Mouse (Mus musculus) Patski (cell line): ENCODE data around the gene Dynlrb1. TPM values are rescaled to one million over a fixed set of nuclear protein-coding genes. Genes with fewer than 3 reads are reported as not detected.

ENCODE experiments used
- ATAC-seq: fragments of 100-300 bp; one replicate; pipeline ENCODE4 v1.8.0; 2021
- CTCF ChIA-PET: fragments of 350-600 bp; sonication (Branson Sonifier 250); formaldehyde crosslinking; loops from one replicate; lab custom pipeline; 2022; ENCODE audit warnings: inconsistent platforms; lab: Charles Lee
- POLR2A ChIA-PET: fragments of 350-600 bp; sonication (Branson Sonifier 250); formaldehyde crosslinking; loops from one replicate; lab custom pipeline; 2022; ENCODE audit warnings: antibody characterized with exemption, inconsistent platforms; lab: Charles Lee
- DNase-seq: peaks from one replicate; pipeline ENCODE4 v3.0.0-alpha.2; 2011; ENCODE audit warnings: low read depth, low spot score
- H3K27me3 ChIP-seq: fragments of 371-371 bp; one replicate; pipeline ENCODE4 v1.5.1; 2021
- CTCF ChIP-seq: fragments of 100-300 bp; IDR thresholded peaks from one replicate; pipeline ENCODE4 v1.5.1; 2021
- in situ Hi-C: fragments of 300-500 bp; cut with MboI; formaldehyde crosslinking; loops from 3 replicates; pipeline ENCODE4 v1.11.1; 2018; ENCODE audit warnings: low pct_unique_long_range_greater_than_20kb, mixed read lengths
- polyA plus RNA-seq: library from polyadenylated mRNA; unstranded; gene quantifications from one replicate; pipeline ENCODE4 v1.2.3, GENCODE M21; 2021

Dynlrb1 gene
- polyA plus RNA-seq, 1 experiment from 2014 or later: 316 TPM

- ChIA-PET CTCF (interaction anchor here (1.0 to 1.8 kb wide), 3 partner anchors 11 to 26 kb away, joined by 3 to 4 read pairs (median 3); no protein-coding TSS in a partner anchor), POLR2A (no interaction called here)
- peak; percentile 49 for TF ChIP-seq CTCF
Observed at GRCm38 (mm10) chr2:155248718-155249117, 12.4 kb downstream of the Dynlrb1 start.

GRCm38 (mm10) chr2:155249588-155249987, 13.3 kb downstream of the Dynlrb1 start:
- in situ Hi-C loops: no loop called here
- CTCF ChIA-PET: interaction anchor here (0.7 to 1.0 kb wide), 2 partner anchors 12 to 15 kb away, joined by 3 read pairs; no protein-coding TSS in a partner anchor
- ATAC-seq: no peak
- no peaks in the 10 kb centered on the region for H3K27me3 ChIP-seq
- POLR2A ChIA-PET: interaction anchor here (0.6 kb wide), 1 partner anchor 51 kb away, joined by 5 read pairs; no protein-coding TSS in a partner anchor
- no peak for TF ChIP-seq CTCF
- no peak for DNase-seq

More at GRCm38 (mm10) chr2:155248718-155249117, 12.4 kb downstream of the Dynlrb1 start:
- no peaks in the 10 kb centered on the region for H3K27me3 ChIP-seq
- DNase-seq (no peak), ATAC-seq (no peak)
- in situ Hi-C loops: no loop called here

DNA sequence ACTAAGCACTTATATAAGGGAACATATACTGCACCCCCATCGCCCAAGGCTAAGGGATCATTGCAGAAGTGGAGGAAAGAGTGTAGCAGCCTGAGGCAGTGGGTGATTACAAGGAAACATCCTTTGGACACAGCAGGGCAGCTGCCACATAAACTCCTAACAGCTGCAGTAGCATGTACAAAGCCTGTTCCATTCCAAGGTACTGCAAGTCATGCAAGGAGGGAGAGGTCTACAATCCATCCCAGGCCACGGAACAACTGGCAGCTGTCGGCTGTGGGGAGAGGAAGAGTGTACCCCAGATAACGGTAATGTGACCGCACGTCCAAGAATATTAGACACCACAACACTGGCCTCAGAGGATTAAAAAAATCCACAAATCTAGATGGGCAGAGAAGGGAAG, 29.2 kb downstream of the Dynlrb1 start:
- in situ Hi-C loops: no loop called here
- DNase-seq (no peak), ATAC-seq (no peak)
- CTCF ChIA-PET: interaction anchor here (1.3 kb wide), 1 partner anchor 15 kb away, joined by 3 read pairs; no protein-coding TSS in a partner anchor
- POLR2A ChIA-PET: no interaction called here
- TF ChIP-seq CTCF: no peak
- H3K27me3 ChIP-seq: no peaks in the 10 kb centered on the region

- in situ Hi-C loops: no loop called here
- DNase-seq (no peak), ATAC-seq (no peak)
- CTCF ChIA-PET: no interaction called here
- TF ChIP-seq CTCF: no peak
- POLR2A ChIA-PET: no interaction called here
- H3K27me3 ChIP-seq: no peaks in the 10 kb centered on the region
Observed at GRCm38 (mm10) chr2:155266896-155267295, 30.6 kb downstream of the Dynlrb1 start.

DNA sequence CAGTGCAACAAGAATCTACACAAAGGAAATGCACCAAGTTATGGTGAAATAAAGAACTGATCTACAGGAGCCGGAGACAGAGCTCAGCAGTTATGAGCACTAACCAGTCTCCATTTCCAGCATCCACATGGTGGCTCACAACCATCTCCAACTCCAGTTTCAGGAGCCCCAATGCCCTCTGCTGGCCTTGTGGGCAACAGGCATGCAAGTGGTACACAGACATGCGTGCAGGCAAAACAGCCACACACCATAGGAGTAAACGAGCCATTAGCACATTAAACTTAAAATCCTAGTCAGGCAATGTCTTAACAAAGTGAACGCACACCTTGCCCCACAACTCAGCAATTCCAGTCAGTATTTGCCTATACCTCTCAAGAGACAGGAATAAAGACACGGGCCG, 35.6 kb downstream of the Dynlrb1 start:
- TF ChIP-seq CTCF: no peak
- CTCF ChIA-PET: no interaction called here
- POLR2A ChIA-PET: no interaction called here
- no peaks in the 10 kb centered on the region for H3K27me3 ChIP-seq
- in situ Hi-C loops: no loop called here
- ATAC-seq: no peak
- DNase-seq: no peak

DNA sequence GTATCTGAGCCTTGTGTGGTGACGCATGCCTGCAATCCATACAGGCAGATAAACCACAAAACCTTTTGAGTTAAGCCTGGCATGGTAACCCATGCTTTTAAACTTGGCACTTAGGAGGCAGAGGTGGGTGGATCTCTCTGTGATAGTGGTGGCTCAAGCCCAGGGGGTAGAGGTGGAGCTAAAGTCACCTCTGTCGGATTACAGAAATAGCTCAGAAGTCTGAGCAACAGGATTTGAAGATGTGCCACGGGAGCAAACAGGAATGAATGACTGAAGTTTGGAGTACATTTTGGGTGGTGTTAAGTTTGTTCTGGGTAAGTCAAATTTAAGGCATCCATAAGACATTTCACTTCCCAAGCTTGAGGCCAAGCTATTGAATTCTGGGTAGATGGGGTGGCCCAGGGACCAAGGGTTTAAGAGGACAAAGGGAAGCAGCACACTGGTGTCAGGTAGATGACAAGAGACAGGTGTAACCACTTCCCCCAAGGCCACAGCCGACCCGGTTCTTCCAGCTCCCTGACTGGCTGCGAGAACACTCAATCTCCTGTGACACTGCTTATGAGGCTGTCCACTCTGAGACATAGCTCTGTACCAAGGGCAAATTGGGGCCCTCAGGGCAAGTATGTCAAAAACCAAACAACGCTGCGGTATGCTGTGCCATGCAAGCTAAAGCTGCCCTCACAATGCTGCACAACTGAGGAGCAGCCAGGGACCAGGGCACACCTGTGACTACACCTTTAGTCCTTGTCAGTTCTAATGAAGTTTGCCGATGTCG, 36.2 kb downstream of the Dynlrb1 start:
- TF ChIP-seq CTCF: no peak
- H3K27me3 ChIP-seq: no peaks in the 10 kb centered on the region
- ChIA-PET CTCF (no interaction called here), POLR2A (no interaction called here)
- in situ Hi-C loops: no loop called here
- no peak for ATAC-seq
- DNase-seq: no peak

GRCm38 (mm10) chr2:155273603-155274002, 37.3 kb downstream of the Dynlrb1 start:
- no peak for TF ChIP-seq CTCF
- in situ Hi-C loops: no loop called here
- no peaks in the 10 kb centered on the region for H3K27me3 ChIP-seq
- ChIA-PET CTCF (no interaction called here), POLR2A (no interaction called here)
- no peak for DNase-seq
- ATAC-seq: no peak

DNA sequence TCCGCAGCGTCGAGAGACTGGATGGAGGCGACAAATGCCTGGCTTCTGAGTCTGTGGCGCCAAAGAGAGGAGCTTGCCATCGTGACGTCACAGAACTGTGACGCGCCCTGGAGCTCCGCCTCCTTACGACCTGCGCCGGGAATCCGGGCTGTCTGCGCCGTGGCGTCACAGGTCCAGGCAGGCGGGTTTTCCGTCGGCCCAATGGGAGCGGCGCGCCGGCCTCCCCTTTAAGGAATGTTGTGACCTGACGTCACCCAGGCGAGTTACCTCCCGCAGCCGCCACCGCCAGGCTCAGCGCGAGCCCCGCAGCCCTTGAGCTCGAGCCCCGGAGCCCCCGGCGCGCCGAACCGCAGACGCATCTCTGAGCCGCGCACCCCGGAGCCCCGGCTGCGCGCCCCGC, 39.9 kb downstream of the Dynlrb1 start, which contains the start of gene Map1lc3a:
TSS of gene Map1lc3a (plus strand) at position 103 of the 400 bp plus-strand sequence.
- TF ChIP-seq CTCF: no peak
- DNase-seq: peak; percentile 54
- CTCF ChIA-PET: no interaction called here
- in situ Hi-C loops: no loop called here
- no peaks in the 10 kb centered on the region for H3K27me3 ChIP-seq
- peak; percentile 77 for ATAC-seq
- POLR2A ChIA-PET: interaction anchor here (0.9 to 1.0 kb wide), 2 partner anchors 15 to 106 kb away, joined by 4 read pairs; no protein-coding TSS in a partner anchor

DNA sequence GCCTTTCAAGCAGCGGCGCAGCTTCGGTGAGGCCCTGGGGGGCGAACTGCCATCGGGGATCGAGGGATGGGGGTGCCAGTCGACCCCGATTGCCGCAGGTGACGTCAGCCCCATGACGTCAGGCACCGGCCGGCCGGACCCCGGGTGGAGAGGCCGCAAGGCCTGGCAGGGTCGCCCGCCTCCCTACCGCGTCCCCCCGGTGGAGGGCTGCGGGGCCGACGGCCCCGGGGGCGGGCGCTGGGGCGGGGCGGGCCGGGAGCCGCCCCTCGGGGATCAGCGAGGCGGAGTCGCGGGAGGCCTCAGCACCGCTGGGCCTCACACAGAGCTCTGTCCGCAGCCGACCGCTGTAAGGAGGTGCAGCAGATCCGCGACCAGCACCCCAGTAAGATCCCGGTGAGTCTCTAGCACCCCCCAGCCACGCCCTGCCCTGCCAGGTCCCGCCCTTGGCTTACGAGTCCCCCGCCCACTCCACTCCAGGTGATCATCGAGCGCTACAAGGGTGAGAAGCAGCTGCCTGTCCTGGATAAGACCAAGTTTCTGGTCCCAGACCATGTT, 40.4 kb downstream of the Dynlrb1 start:
- no peak for TF ChIP-seq CTCF
- H3K27me3 ChIP-seq: no peaks in the 10 kb centered on the region
- in situ Hi-C loops: no loop called here

DNA sequence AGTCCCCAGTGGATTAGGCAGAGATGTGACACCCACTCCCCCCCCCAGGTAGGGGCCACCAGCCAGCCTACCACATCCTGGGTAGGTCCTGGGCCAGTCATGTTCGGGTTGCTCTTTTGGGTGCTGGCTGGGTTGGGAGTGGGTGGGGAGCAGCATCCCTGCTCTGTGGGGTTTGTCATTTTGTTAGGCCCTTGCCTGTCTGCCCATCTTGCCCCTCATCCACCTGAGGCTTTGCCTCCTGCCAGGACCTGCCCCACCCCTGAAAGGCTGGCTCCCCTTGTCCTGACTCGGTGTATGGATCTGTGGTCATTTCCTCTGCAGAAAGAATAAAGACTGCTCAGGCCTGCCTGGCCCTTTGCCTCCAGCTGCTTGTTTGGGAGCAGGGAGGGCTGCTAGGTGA, 41.4 kb downstream of the Dynlrb1 start:
- ChIA-PET POLR2A (no interaction called here), CTCF (interaction anchor here (1.0 to 1.4 kb wide), 2 partner anchors 14 to 22 kb away, joined by 3 read pairs; no protein-coding TSS in a partner anchor)
- DNase-seq: no peak
- TF ChIP-seq CTCF: no peak
- H3K27me3 ChIP-seq: no peaks in the 10 kb centered on the region
- no peak for ATAC-seq
- in situ Hi-C loops: no loop called here

More for the DNA sequence above, 40.4 kb downstream of the Dynlrb1 start:
- DNase-seq (no peak), ATAC-seq (peak; percentile 75)
- POLR2A ChIA-PET: interaction anchor here (0.9 to 1.0 kb wide), 3 partner anchors 14 to 106 kb away, joined by 3 to 4 read pairs (median 4); no protein-coding TSS in a partner anchor
- CTCF ChIA-PET: interaction anchor here (1.4 kb wide), 1 partner anchor 16 kb away, joined by 3 read pairs; no protein-coding TSS in a partner anchor

- DNase-seq: no peak
- CTCF ChIA-PET: interaction anchor here (1.0 kb wide), 1 partner anchor 21 kb away, joined by 3 read pairs; no protein-coding TSS in a partner anchor
Observed at GRCm38 (mm10) chr2:155278361-155278760, 42.0 kb downstream of the Dynlrb1 start.

More at GRCm38 (mm10) chr2:155278361-155278760, 42.0 kb downstream of the Dynlrb1 start:
- H3K27me3 ChIP-seq: no peaks in the 10 kb centered on the region
- POLR2A ChIA-PET: interaction anchor here (1.2 kb wide), 1 partner anchor 9 kb away, joined by 4 read pairs; no protein-coding TSS in a partner anchor
- TF ChIP-seq CTCF: no peak
- no peak for ATAC-seq
- in situ Hi-C loops: no loop called here
